Mouse (Mus musculus): ENCODE measurements around the gene Scml4.

DNA sequence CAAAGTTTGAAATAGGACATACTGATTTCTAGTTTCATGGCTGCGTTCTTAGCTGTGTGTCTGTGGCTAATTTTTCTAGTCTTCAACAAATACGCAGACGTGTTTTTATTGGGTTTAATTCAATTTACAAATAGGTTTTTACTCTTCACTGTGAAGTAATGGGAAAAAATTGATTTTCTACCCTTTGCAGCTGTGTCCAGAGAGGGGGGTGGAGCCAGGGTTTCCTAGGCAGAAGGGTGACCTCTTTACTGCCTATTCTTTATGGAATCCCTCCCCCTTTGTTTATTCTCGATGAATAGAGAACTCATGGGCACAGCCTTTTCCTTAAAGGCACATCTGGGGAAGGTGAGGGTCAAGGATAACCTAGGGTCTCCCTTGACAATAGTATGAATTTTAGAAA is 98.5 kb downstream of the Scml4 start:
- no peak for TF ChIP-seq CTCF (IDR thresholded peaks at IDR 0.05; ENCODE audit: insufficient read depth, low read depth, low read length)
- TF ChIP-seq POLR2A (IDR thresholded peaks at IDR 0.05; ENCODE audit: insufficient read depth, low read depth, low read length), result no peak
